Mouse (Mus musculus) heart, adult 2 months (tissue): ENCODE measurements around the gene Tvp23b.

Experiments used
- CTCF ChIP-seq: fragments of 200-600 bp; IDR thresholded peaks from 2 replicates; pipeline ENCODE4 v1.8.1; 2022; ENCODE audit warnings: antibody characterized with exemption, mild to moderate bottlenecking, moderate library complexity
- POLR2A ChIP-seq: fragments of 200-500 bp; IDR thresholded peaks from 2 replicates; pipeline ENCODE4 v1.6.1; 2011; ENCODE audit warnings: mild to moderate bottlenecking, low read depth, low read length, control low read depth; ENCODE audit not compliant: insufficient read depth

- TF ChIP-seq CTCF (no peak), POLR2A (no peak)
Measured at GRCm38 (mm10) chr11:62853334-62853733, 25.9 kb upstream of the Tvp23b start.
